Mouse (Mus musculus): ENCODE measurements around the gene Slc24a3. TPM values are rescaled to one million over a fixed set of nuclear protein-coding genes. Genes with fewer than 3 reads are reported as not detected.

The Slc24a3 gene
- polyA plus RNA-seq, 1 experiment from 2014 or later, result 1.3 TPM

- Histone ChIP-seq H3K4me1 (replicated peaks; ENCODE audit: control insufficient read depth, insufficient read depth, low read length) (peaks cover 13% of the 10 kb centered on the region), H3K4me2 (ENCODE audit: low read depth, low read length) (no peak overlapping the region), H3K4me3 (ENCODE audit: low read length) (no peak overlapping the region), H3K27ac (ENCODE audit: low read length) (peak overlapping the region; percentile 20; the same call in 1 of the 2 replicates), H3K27me3 (ENCODE audit: control insufficient read depth, insufficient read depth, low read depth, low read length) (no peaks in the 10 kb centered on the region), H3K36me3 (ENCODE audit: control insufficient read depth, insufficient read depth, low read length) (no peaks in the 10 kb centered on the region), H3K9ac (ENCODE audit: low read length) (no peak overlapping the region), H3K9me3 (ENCODE audit: control insufficient read depth, low read length) (no peaks in the 10 kb centered on the region)
- ATAC-seq (ENCODE audit: low read depth), result peak; percentile 90
- WGBS, result 61% methylated on average over 2 of the region's 2 CpGs
These were observed 90.3 kb downstream of the Slc24a3 start for GRCm38 (mm10) chr2:145257855-145258254.

- Histone ChIP-seq H3K4me2 (ENCODE audit: low read depth, low read length) (no peak overlapping the region), H3K9me3 (ENCODE audit: control insufficient read depth, low read length) (no peaks in the 10 kb centered on the region), H3K9ac (ENCODE audit: low read length) (no peak overlapping the region), H3K4me1 (replicated peaks; ENCODE audit: control insufficient read depth, insufficient read depth, low read length) (peaks cover 13% of the 10 kb centered on the region), H3K27me3 (ENCODE audit: control insufficient read depth, insufficient read depth, low read depth, low read length) (no peaks in the 10 kb centered on the region), H3K4me3 (ENCODE audit: low read length) (no peak overlapping the region), H3K36me3 (ENCODE audit: control insufficient read depth, insufficient read depth, low read length) (no peaks in the 10 kb centered on the region), H3K27ac (ENCODE audit: low read length) (no peak overlapping the region)
- no peak for ATAC-seq (ENCODE audit: low read depth)
- WGBS, result 69% methylated on average over 1 of the region's 1 CpGs
These were observed 93.0 kb downstream of the Slc24a3 start for GRCm38 (mm10) chr2:145260574-145260973.

GRCm38 (mm10) chr2:145262153-145262552 lies 94.6 kb downstream of the Slc24a3 start:
- WGBS, result 80% methylated on average over 1 of the region's 1 CpGs
- Histone ChIP-seq H3K4me1 (replicated peaks; ENCODE audit: control insufficient read depth, insufficient read depth, low read length) (peaks cover 7% of the 10 kb centered on the region), H3K4me2 (ENCODE audit: low read depth, low read length) (no peak overlapping the region), H3K27me3 (ENCODE audit: control insufficient read depth, insufficient read depth, low read depth, low read length) (no peaks in the 10 kb centered on the region), H3K36me3 (ENCODE audit: control insufficient read depth, insufficient read depth, low read length) (no peaks in the 10 kb centered on the region), H3K27ac (ENCODE audit: low read length) (no peak overlapping the region), H3K9me3 (ENCODE audit: control insufficient read depth, low read length) (no peaks in the 10 kb centered on the region), H3K9ac (ENCODE audit: low read length) (no peak overlapping the region), H3K4me3 (ENCODE audit: low read length) (no peak overlapping the region)
- ATAC-seq (ENCODE audit: low read depth), result no peak

- no peaks in the 10 kb centered on the region for H3K9me3 ChIP-seq (ENCODE audit: control insufficient read depth, low read length)
- H3K4me1 ChIP-seq (replicated peaks; ENCODE audit: control insufficient read depth, insufficient read depth, low read length), result no peaks in the 10 kb centered on the region
- H3K4me2 ChIP-seq (ENCODE audit: low read depth, low read length), result no peak overlapping the region
- no peak overlapping the region for H3K27ac ChIP-seq (ENCODE audit: low read length)
- 25% methylated on average over 1 of the region's 1 CpGs for WGBS
- no peaks in the 10 kb centered on the region for H3K27me3 ChIP-seq (ENCODE audit: control insufficient read depth, insufficient read depth, low read depth, low read length)
- no peak overlapping the region for H3K4me3 ChIP-seq (ENCODE audit: low read length)
- no peak overlapping the region for H3K9ac ChIP-seq (ENCODE audit: low read length)
- no peaks in the 10 kb centered on the region for H3K36me3 ChIP-seq (ENCODE audit: control insufficient read depth, insufficient read depth, low read length)
- no peak for ATAC-seq (ENCODE audit: low read depth)
These were observed 99.2 kb downstream of the Slc24a3 start for GRCm38 (mm10) chr2:145266723-145267122.

GRCm38 (mm10) chr2:145268971-145269370 lies 101.4 kb downstream of the Slc24a3 start:
- Histone ChIP-seq H3K36me3 (ENCODE audit: control insufficient read depth, insufficient read depth, low read length) (no peaks in the 10 kb centered on the region), H3K4me1 (replicated peaks; ENCODE audit: control insufficient read depth, insufficient read depth, low read length) (no peaks in the 10 kb centered on the region), H3K27me3 (ENCODE audit: control insufficient read depth, insufficient read depth, low read depth, low read length) (no peaks in the 10 kb centered on the region), H3K27ac (ENCODE audit: low read length) (no peak overlapping the region), H3K9ac (ENCODE audit: low read length) (no peak overlapping the region), H3K9me3 (ENCODE audit: control insufficient read depth, low read length) (no peaks in the 10 kb centered on the region), H3K4me3 (ENCODE audit: low read length) (no peak overlapping the region), H3K4me2 (ENCODE audit: low read depth, low read length) (no peak overlapping the region)
- no peak for ATAC-seq (ENCODE audit: low read depth)

- no peak overlapping the region for H3K4me2 ChIP-seq (ENCODE audit: low read depth, low read length)
- no peaks in the 10 kb centered on the region for H3K36me3 ChIP-seq (ENCODE audit: control insufficient read depth, insufficient read depth, low read length)
- H3K4me3 ChIP-seq (ENCODE audit: low read length), result no peak overlapping the region
- H3K4me1 ChIP-seq (replicated peaks; ENCODE audit: control insufficient read depth, insufficient read depth, low read length), result no peaks in the 10 kb centered on the region
- no peak overlapping the region for H3K27ac ChIP-seq (ENCODE audit: low read length)
- no peaks in the 10 kb centered on the region for H3K27me3 ChIP-seq (ENCODE audit: control insufficient read depth, insufficient read depth, low read depth, low read length)
- no peak for ATAC-seq (ENCODE audit: low read depth)
- 64% methylated on average over 4 of the region's 4 CpGs for WGBS
- no peaks in the 10 kb centered on the region for H3K9me3 ChIP-seq (ENCODE audit: control insufficient read depth, low read length)
- H3K9ac ChIP-seq (ENCODE audit: low read length), result no peak overlapping the region
These were observed 101.9 kb downstream of the Slc24a3 start for GRCm38 (mm10) chr2:145269410-145269809.

GRCm38 (mm10) chr2:145274016-145274677 lies 106.6 kb downstream of the Slc24a3 start:
- Histone ChIP-seq H3K27me3 (ENCODE audit: control insufficient read depth, insufficient read depth, low read depth, low read length) (no peaks in the 10 kb centered on the region), H3K9me3 (ENCODE audit: control insufficient read depth, low read length) (no peaks in the 10 kb centered on the region), H3K4me3 (ENCODE audit: low read length) (no peak overlapping the region), H3K36me3 (ENCODE audit: control insufficient read depth, insufficient read depth, low read length) (no peaks in the 10 kb centered on the region), H3K4me2 (ENCODE audit: low read depth, low read length) (no peak overlapping the region), H3K4me1 (replicated peaks; ENCODE audit: control insufficient read depth, insufficient read depth, low read length) (no peaks in the 10 kb centered on the region), H3K27ac (ENCODE audit: low read length) (no peak overlapping the region), H3K9ac (ENCODE audit: low read length) (no peak overlapping the region)
- 83% methylated on average over 9 of the region's 9 CpGs for WGBS
- ATAC-seq (ENCODE audit: low read depth), result no peak

- no peak overlapping the region for H3K27ac ChIP-seq (ENCODE audit: low read length)
- no peaks in the 10 kb centered on the region for H3K36me3 ChIP-seq (ENCODE audit: control insufficient read depth, insufficient read depth, low read length)
- no peaks in the 10 kb centered on the region for H3K9me3 ChIP-seq (ENCODE audit: control insufficient read depth, low read length)
- WGBS, result 64% methylated on average over 1 of the region's 1 CpGs
- H3K27me3 ChIP-seq (ENCODE audit: control insufficient read depth, insufficient read depth, low read depth, low read length), result no peaks in the 10 kb centered on the region
- no peak for ATAC-seq (ENCODE audit: low read depth)
- H3K4me1 ChIP-seq (replicated peaks; ENCODE audit: control insufficient read depth, insufficient read depth, low read length), result no peaks in the 10 kb centered on the region
- no peak overlapping the region for H3K9ac ChIP-seq (ENCODE audit: low read length)
- no peak overlapping the region for H3K4me2 ChIP-seq (ENCODE audit: low read depth, low read length)
- H3K4me3 ChIP-seq (ENCODE audit: low read length), result no peak overlapping the region
These were observed 111.8 kb downstream of the Slc24a3 start for GRCm38 (mm10) chr2:145279336-145279735.

GRCm38 (mm10) chr2:145283746-145284145 lies 116.2 kb downstream of the Slc24a3 start:
- no peaks in the 10 kb centered on the region for H3K9me3 ChIP-seq (ENCODE audit: control insufficient read depth, low read length)
- no peaks in the 10 kb centered on the region for H3K27me3 ChIP-seq (ENCODE audit: control insufficient read depth, insufficient read depth, low read depth, low read length)
- H3K9ac ChIP-seq (ENCODE audit: low read length), result no peak overlapping the region
- no peaks in the 10 kb centered on the region for H3K4me1 ChIP-seq (replicated peaks; ENCODE audit: control insufficient read depth, insufficient read depth, low read length)
- 32% methylated on average over 2 of the region's 2 CpGs for WGBS
- no peaks in the 10 kb centered on the region for H3K36me3 ChIP-seq (ENCODE audit: control insufficient read depth, insufficient read depth, low read length)
- no peak overlapping the region for H3K27ac ChIP-seq (ENCODE audit: low read length)
- no peak overlapping the region for H3K4me3 ChIP-seq (ENCODE audit: low read length)
- H3K4me2 ChIP-seq (ENCODE audit: low read depth, low read length), result no peak overlapping the region
- no peak for ATAC-seq (ENCODE audit: low read depth)

GRCm38 (mm10) chr2:145288501-145288900 lies 120.9 kb downstream of the Slc24a3 start:
- H3K27ac ChIP-seq (ENCODE audit: low read length), result no peak overlapping the region
- H3K9ac ChIP-seq (ENCODE audit: low read length), result no peak overlapping the region
- 0 out of 2 replicates have a peak, but pooled peaks have one; percentile 56 for ATAC-seq (ENCODE audit: low read depth)
- H3K27me3 ChIP-seq (ENCODE audit: control insufficient read depth, insufficient read depth, low read depth, low read length), result no peaks in the 10 kb centered on the region
- 64% methylated on average over 1 of the region's 1 CpGs for WGBS
- H3K4me2 ChIP-seq (ENCODE audit: low read depth, low read length), result no peak overlapping the region
- H3K4me3 ChIP-seq (ENCODE audit: low read length), result no peak overlapping the region
- no peaks in the 10 kb centered on the region for H3K4me1 ChIP-seq (replicated peaks; ENCODE audit: control insufficient read depth, insufficient read depth, low read length)
- H3K36me3 ChIP-seq (ENCODE audit: control insufficient read depth, insufficient read depth, low read length), result no peaks in the 10 kb centered on the region
- no peaks in the 10 kb centered on the region for H3K9me3 ChIP-seq (ENCODE audit: control insufficient read depth, low read length)

All from lung, embryonic 16.5 days (tissue).